Mouse (Mus musculus): ENCODE measurements around the gene Nrg4.

- no peak for TF ChIP-seq CTCF (conservative IDR thresholded peaks at IDR 0.05; ENCODE audit: insufficient read depth, insufficient read length, low read depth, low read length)
- no peak for TF ChIP-seq POLR2A (IDR thresholded peaks at IDR 0.05; ENCODE audit: low read depth, low read length)
Observed at GRCm38 (mm10) chr9:55208458-55208789, 118.2 kb downstream of the Nrg4 start.

All from kidney, adult 2 months (tissue).